Mouse (Mus musculus) thymus, postnatal 14 days (tissue): ENCODE data around the gene Adam22.

Source experiments
- DNase-seq: peaks from one replicate; pipeline ENCODE4 v3.0.0; 2021

Adam22 gene

DNA sequence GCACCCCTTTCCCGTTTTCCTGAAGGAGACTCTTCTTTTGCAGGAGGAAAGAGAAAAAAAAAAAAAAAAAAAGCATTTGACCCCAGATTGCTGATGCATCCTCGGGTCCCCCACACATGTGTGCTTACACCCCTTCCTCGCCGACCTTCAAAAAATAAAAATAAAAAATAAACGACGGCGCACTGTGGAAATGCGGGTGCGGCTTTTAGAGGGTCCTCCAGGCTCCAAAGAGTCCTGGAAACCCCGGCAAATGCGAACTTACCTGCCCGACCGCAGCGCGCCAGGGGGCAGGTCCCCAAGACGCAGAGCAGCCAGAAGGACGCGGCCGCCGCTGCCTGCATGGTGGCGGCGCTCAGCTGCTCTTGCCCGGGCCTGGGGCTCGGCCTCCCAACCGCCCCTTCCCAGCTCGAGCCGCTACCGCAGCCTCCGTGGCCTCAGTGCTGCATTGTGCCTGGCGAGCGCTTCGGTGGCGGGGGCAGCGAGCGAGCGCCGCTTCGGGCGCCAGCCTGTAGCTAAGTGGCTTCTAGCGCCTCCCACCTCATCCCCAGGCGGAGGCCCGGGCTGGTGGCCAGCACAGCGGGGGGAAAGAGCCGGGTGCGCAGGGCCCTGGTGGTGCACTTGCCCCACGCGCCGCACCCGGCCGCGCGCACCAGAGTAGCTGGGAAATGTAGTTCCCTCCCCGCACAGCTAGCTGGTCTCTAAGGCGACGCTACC lies at the start of gene Adam22:
Gene Adam22 (minus strand): TSS at position 547 of the 714 bp plus-strand sequence.
- no peak for DNase-seq

DNA sequence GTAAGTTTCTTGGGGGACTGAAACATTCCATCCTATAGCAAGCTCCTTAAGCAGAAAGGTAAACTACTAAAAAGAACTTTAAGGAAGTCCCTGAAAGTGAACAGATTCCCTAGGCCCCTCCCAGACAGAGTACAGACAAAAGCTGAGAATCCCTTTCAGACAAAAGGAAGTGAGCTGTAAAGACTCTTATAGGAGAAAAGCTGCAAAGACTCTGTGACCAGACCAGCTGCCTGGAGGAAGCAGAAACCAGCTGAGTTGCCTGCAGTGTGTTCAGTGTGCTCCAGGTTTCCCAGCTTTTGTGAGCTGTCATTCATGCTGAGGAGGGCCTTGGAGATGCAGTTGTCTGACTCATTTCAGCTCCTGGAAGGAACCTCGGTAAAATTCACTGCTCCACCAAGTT lies 49.5 kb upstream of the Adam22 start:
- DNase-seq: no peak

DNA sequence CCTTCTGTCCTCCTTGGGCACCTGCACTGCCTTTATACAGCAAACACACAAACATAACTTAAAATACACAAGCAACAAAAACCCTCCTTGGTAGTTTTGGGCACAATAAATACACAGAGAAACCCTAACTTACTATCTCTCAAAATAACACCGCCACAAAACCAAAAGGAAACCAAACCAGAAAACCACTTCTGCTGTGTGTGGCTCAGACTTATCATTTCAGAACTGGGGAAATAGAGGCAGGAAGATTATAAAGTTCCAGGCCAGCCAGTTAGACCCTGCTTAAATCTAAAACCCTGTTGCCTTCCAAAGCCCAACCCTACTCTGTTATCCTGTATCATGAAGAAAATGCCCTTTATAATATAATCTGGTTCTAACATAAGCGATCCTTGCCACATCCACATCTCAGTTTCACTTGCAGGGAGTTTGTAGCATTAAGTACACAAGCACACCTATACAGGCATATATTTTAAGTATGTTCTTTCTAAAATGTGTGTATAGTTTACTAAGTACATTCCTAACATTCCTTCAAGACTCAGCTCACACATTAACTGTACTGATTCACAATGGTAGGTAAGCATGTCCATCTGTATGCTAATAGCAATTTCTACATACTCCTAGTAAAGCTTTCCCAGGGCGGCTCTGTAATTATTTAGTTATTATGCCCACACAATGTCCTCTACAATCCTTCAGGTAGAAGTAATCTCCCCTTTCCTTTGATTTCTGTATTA lies 48.9 kb upstream of the Adam22 start:
- DNase-seq: no peak

DNA sequence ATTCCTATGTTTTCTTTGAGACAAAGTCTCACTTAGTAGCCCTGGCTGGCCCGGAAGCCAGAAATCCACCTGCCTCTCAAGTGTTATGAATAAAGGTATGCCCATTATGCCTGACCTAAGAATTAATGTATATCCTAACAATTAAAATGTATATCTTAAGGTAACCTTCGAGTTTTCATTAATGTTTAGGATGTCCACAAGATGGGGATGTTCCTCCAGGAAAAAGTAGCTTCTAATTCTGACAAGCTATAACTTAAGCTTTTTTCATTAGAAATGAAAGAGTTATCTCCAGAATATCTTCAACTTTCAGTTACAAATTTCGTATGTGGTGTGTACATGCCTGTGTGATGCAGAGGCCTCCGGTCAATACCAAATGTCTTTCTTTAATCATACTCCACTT lies 40.8 kb upstream of the Adam22 start:
- no peak for DNase-seq

DNA sequence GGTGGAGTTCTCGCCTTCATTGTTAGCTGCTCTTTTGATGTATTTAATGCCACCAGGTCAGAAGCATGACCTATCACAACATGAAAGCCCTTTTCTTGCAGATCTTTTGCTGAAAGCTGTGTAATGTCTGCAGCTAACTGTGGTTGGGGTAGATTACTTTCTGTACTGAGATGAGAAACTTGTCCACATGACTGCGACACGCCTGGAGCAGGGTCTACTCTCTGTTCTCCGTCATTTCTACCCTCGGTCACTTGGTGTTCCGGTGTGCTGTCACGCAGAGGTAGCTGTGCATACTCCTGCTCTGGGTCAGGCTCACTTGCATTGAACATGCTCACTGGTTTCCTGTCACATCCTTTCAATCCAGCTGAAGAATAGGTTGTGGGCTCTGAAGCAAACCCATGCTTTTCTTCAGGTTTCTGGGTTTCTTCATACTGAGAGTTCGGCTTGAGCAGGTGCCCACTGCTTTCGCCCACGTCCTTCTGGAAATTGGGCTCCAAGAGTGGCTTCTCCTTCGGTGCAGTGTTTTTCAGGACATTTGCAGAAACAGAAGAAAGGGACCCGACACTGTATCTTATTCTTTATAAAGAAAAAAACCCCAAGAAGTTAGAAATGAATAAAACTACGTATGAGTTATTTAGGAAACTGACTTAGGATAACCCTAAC lies 29.8 kb upstream of the Adam22 start:
- DNase-seq: no peak

DNA sequence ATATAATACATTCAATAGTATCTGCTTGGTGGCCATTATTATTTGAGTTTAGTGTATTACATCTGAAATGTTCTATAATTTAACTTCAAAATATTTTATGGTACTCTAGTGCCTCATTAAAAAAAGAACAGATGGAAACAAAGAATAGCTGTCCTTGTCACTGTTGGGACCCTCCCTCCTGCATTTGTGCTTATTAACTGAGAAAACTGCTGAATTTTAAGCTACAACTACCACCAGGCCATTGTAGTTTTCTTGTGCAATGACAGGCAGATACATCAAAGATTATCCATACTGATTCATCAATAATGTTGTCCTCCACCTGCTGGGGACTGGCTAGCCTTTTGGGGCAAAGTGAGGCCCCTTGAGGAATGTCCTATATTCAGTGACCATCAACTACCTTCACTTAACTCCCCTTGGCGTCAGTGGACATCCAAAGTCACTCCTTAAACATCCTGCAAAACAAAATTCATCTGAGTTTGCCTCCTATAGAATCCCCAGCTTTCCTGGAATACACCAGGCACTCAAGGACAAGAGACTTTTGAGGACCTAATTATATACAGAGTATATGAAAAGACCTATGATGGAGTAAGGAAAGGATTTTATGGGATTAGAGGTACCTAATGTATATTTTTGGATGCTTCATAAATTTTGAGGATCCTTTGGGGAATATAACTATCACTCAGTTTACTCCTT lies 26.1 kb upstream of the Adam22 start:
- no peak for DNase-seq

DNA sequence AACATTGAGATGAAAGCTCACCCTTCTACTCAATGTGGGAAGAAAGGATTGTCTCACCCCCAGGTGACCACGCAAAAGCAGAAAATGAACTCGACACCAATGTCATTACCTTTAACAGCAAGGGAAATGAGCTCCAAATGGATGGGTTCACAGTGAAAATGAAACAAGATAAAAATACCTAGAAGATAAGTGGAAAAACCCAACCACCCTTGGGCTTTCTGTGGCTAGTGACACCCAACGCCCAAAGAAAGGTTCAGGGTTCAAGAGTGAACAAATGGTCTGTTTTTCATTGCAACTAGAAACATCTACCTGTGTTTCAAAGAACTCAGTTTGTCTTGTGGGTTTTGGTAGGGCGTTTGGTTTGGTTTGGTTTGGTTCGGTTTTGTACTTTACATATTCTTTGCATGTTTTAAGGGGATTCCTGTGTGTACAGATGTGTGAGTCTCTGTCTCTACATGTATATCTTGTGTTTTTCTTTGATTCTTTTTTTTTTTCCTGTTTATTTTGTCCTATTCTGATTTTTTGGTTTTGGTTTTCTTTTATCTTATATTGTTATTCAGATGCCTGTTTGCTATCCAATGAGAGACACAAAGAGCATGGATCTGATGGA lies 6.4 kb upstream of the Adam22 start:
- DNase-seq: no peak

DNA sequence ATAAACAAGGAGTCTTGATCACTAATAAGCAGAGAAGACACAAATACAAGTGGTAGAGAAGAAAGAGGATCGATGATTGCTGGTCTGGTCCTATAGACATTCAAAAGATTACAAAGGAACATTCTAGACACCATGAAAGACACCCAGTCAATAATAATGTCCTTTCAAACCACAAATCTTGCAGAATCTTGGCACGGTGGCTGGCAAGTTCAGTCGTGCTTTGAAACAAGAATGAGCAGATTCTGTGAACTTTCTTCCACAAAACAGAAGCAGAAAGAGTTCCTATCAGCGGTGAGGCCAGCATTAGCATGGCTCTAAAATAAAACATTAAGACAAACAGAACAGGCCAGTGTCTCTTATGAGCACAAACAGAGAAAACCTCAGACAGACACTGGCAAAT lies 5.5 kb upstream of the Adam22 start:
- DNase-seq: no peak

DNA sequence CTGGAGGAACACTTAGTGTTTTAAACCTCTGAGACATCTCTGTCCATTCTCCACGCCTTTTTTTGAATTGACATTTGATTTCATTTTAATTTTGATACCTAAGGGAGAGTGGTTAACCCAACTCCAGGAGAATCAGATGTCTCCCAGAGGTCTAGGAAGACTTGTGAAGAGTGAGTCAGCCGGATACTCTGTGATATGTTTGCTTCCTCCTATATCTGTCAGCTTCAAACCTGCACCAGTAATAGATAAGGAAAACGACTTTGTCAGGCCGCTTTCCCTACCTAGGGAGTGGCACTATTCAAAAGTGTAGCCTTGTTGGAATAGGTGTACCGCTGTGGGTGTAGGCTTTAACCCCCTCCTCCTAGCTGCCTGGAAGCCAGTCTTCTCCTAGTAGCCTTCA lies 821 bp upstream of the Adam22 start:
- DNase-seq: no peak

DNA sequence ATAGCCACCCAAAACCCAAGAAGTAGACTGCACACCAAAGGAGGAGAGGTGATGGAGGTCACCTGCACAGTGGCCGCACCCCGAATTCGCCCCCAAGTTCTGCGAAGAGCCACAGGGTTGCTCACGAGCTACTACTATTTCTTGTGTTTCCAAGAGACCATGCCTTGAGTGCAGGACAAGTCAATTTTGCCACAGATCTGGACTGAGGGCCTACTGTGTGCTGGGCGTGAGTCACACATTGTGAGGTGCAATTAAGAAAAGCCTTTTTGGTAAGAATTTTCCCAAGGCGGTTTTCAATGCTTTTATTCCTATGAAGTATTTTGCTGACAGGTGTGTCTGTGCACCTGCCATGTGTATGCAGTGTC lies 350 bp upstream of the Adam22 start:
- no peak for DNase-seq

DNA sequence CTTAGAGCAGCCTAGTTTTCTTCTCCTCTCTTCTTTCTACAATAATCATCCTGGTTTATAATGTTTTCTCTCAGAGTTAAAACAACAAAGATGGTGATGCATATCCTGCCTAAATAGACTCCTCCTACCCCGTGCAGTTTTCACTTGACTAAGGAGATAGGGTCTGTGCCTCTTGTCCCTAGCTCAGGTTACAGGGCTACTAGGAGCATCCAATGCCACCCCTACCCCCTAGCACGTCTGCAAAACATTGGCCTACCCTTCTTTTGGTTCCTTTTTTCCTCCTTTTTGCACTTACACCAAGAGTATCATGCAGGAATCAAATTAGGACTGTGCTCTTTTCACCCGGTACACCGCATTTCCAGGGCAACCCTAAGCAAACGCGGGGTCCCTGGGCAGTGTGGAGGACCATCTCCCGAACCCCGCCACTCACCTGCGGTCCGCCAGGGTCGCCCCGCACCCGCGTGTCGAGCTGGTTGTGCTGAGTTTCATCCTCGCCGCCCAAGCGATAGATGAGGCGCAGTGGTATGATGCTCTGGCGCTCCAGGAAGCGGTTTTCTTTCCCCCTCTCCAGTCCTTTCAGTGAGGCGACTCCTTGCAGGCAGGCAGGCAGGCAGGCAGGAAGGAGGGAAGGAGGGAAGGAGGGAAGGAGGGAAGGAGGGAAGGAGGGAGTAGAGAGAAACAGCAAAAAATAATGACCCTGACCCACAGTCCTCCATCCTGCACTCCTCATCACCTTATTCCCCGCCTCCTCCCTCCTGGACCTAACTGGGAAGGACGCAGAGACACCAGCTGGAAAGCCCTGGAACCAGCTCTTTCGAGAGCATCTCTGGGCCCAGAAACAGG lies 968 bp downstream of the Adam22 start:
- DNase-seq: no peak

DNA sequence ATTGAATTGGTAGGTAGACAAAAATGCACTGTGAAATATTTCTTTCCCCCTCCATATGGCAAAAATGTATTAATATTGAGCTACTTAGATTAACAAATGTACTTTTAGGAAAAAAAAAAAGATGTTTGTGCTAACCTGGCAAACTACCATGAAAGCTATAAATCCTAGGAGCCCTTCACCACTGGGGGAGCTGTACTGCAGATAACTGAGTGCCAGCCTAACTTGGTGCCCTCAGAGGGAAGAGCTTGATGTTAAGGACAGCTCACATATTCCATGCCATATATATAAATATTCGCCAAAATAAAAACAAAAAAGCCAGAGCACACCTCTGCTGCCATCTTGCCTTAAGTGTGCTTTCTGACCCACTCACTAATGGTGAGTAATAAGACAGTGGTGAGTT lies 5.6 kb downstream of the Adam22 start:
- DNase-seq: no peak

DNA sequence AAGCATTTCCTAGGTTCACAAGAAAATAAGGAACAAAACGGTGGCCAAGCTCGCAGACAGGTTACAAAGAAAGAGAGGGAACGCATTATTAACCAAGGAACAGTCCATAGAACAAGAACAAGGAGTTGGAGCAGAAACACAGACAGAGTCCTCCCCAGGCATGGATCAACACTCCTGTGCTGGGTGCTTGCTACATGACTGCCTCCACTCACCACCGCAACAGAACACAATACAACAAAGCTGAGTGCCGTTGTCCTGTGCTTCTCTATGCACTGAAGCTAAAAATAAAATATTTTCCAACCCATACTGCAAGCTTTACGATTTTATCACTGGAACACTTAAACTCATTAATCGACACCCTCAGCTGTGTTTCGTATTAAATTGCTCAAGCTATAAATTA lies 10.3 kb downstream of the Adam22 start:
- no peak for DNase-seq

DNA sequence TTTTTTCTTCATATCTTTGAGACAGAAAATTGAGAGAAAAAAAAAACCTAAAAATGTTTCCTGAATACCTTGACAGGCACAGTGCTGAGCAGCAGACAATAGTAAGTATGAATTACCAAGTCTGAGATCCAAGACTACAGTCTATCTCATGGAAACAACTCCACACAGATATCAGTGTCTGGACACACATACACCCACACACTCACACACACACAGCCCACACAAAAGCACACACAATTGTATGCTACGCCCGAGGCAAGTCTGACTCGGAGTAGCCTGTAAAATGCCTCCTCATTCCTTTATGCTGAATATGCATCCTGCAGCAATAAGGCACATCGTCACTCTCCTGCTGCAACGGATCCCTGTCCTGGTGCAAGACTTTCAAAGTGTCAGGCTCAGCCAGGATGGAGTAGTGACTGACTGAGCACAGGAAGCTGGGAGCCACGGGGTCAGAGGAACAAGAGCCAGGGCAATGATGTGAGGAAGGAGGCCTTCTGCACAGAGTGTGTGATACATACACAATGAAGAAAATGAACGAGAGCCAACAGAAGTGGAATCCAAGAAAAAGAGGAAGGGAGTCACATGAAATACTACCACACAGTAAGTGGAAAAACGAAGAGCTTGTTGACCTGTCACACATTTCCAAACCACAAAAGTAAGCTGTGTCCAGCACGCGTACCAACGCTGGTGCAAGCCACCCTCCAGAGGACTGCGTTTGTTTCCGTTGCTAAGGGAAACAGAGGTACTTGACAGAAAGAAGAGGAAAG lies 10.9 kb downstream of the Adam22 start:
- DNase-seq: no peak

DNA sequence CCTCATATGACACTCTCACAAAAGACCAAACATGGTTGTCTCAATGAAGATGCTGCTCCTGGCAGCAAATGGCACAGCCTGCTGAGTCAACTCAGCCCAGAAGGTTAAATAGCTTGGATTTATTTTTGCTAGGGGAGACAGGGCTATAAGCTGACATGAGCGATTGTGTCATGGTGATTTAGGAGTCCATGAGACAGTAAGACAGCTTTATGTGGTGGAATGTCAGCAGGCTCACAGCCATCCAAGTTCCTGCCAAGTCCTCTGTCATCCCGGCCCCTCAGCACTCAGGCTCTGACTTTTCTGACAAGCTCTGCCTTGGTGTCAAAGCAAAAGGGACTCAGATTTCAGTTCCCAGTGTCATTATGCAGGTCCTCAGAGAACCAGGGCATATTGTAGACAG lies 11.6 kb downstream of the Adam22 start:
- no peak for DNase-seq

DNA sequence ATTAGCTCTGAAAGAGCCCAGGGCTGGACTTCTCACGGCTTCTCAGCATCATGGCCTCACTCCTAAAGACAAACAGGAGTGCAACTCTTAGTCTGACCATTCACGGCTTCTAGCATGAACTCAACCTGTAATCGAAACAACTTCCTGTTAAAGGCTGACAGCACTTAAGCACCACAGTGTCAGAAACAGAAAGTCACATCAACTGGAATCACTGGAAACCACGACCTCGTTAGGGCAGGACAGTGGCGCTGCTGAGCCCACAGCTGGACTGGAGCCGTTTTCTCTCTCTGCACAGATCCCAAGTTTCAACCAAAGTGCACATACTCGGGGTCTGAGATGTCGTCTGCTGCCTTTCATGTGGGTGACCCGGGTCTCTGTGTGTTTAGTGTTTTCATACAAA lies 18.4 kb downstream of the Adam22 start:
- no peak for DNase-seq

DNA sequence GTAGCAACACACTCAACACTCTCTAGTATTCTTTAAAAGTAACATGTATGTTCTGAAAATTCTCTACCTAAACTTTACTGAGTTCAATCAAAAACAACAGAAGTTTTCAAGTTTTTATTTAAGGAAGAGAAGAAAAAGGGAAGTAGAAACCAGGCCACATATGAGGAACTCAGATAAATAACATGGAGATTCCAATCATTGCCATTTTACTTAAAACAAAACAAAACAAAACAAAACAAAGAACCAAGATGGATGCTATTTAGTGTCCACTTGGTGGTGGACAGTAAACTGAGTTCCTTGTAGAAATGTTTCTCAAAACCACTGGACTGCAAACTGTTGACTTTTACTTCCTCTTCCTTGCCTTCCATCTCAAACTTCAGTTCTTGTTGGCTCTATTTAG lies 21.6 kb downstream of the Adam22 start:
- no peak for DNase-seq

DNA sequence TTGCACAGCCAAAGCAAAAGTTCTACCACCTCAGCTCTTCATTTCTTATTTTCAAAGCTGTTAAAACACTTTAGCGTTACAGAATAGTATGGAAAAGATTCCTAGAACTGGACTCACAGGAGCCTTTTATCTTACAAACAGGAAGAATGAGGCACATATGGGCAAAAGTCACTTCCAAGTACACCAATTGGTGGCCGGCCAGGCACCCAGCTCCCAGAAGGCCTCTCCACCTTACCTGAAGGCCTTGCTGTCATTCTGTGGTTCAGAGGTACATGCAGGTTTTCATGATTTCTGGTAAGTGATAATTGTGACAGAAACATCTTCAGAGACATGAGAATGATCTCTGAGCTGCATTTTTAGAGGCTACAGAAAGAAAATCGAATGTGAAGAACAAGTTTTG lies 24.7 kb downstream of the Adam22 start:
- no peak for DNase-seq

DNA sequence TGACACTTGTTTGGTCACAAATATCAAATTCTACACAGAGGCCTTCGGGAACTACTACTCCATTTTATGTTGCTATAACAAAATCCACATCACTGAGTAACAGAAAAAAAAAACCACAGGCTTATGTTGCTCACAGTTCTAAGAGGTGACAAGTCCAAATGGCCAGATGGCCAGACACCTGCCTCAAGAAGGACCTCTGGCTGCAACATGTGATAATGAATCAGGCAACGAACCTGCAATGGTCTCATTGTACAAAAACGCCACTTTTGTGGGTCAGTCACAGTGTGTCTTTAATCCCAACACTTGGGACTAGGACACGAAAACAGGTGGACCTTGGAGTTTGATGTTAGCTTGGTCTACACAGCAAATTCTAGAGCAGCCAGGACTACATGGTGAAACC lies 26.3 kb downstream of the Adam22 start:
- no peak for DNase-seq

DNA sequence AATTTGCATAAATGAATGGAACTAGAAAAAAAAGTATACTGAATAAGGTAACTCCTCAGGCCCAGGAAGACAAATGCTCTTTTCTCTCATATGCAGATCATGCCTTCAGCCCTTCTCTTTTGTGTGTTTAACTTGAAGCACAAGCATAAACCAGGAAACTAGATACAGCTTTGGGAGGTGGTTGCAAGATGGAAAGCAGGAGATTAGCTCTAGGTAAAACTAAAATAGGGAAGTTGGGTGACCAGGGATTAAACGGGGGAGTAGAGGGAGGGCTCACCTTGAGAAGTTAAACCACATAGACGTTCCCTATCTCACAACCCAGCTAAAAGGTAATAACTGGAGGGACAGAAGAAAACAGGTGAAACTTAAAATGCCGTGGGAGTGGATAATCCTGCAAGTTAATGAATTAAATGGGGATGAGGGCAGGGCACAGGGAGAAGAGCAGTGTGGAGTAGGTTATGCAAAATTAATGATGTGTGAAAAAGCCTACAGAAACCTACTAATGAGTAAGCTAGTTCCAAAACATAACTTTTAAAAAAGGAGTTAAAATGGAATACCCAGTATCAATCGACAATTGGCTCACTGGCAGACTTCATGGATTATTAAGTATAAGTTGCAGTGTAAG lies 40.2 kb downstream of the Adam22 start:
- DNase-seq: no peak

DNA sequence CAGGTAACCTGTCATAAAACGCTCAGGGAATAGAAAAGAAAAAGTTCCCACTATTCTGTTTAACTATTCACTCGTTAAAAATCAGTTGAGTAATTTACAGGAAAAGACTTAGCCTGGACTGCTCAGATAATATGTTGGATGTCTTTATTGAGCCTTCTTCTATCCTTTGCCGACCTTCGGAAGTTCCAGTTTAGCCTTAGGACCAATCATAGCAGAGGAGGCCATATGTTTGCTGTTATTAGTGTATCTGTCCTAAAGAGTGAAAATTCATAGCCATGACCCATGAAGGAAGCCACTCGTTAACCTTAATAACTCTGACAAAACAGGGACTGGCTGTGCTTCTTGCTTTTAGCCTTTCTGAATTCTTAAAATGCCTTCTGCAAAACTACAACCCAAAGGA lies 41.3 kb downstream of the Adam22 start:
- no peak for DNase-seq
